Mouse (Mus musculus): ENCODE measurements around the gene Tcam1. TPM values are rescaled to one million over a fixed set of nuclear protein-coding genes. Genes with fewer than 3 reads are reported as not detected.

Tcam1 gene
- total RNA-seq, 2 experiments from 2014 or later: 0.11 to 0.20 TPM

Other genes with a start within 250 kb of the Tcam1 start
- 100 to 1,000 TPM; 209 to 210 TPM for gene Dcaf7, start 239.8 kb upstream of the Tcam1 start, total RNA-seq (2021)
- gene Taco1, start 210.6 kb upstream of the Tcam1 start, total RNA-seq (2021): 10 to 100 TPM; 15.3 to 15.6 TPM
- 10 to 100 TPM; 24.2 to 29.1 TPM for gene Map3k3, start 192.1 kb upstream of the Tcam1 start, total RNA-seq (2021)
- not detected for gene Gm10840, start 115.8 kb upstream of the Tcam1 start, total RNA-seq (2021)
- 100 to 1,000 TPM in 1 of 2 experiments, 10 to 100 TPM in 1; 97.2 to 103 TPM for gene Limd2, start 115.8 kb upstream of the Tcam1 start, total RNA-seq (2021)
- 10 to 100 TPM; 24.3 to 26.9 TPM for gene Strada, start 74.5 kb upstream of the Tcam1 start, total RNA-seq (2021)
- gene Ccdc47, start 60.3 kb upstream of the Tcam1 start, total RNA-seq (2021): 10 to 100 TPM; 78.5 to 79.8 TPM
- 10 to 100 TPM; 69.0 to 69.4 TPM for gene Ddx42, start 59.7 kb upstream of the Tcam1 start, total RNA-seq (2021)
- gene Ftsj3, start 20.6 kb upstream of the Tcam1 start, total RNA-seq (2021): 10 to 100 TPM; 28.9 to 30.7 TPM
- 100 to 1,000 TPM; 145 TPM for gene Psmc5, start 20.5 kb upstream of the Tcam1 start, total RNA-seq (2021)
- 10 to 100 TPM; 14.1 to 15.9 TPM for gene Smarcd2, start 3.7 kb upstream of the Tcam1 start, total RNA-seq (2021)
- gene Gh, start 25.2 kb downstream of the Tcam1 start, total RNA-seq (2021): not detected
- not detected for gene Cd79b, start 38.1 kb downstream of the Tcam1 start, total RNA-seq (2021)
- under 1 TPM in 1 of 2 experiments, not detected in 1; 0.06 TPM for gene Scn4a, start 76.6 kb downstream of the Tcam1 start, total RNA-seq (2021)
- not detected for gene Prr29, start 88.8 kb downstream of the Tcam1 start, total RNA-seq (2021)
- gene Icam2, start 111.4 kb downstream of the Tcam1 start, total RNA-seq (2021): 1 to 10 TPM; 4.3 to 5.1 TPM
- 1 to 10 TPM; 6.7 to 8.7 TPM for gene Ern1, start 211.2 kb downstream of the Tcam1 start, total RNA-seq (2021)

Data from left cerebral cortex, postnatal 14 days (tissue).